Mouse (Mus musculus): ENCODE measurements around the gene Tnxb.

- TF ChIP-seq CTCF (IDR thresholded peaks at IDR 0.05; ENCODE audit: low read depth) (no peak), EP300 (IDR thresholded peaks at IDR 0.05; ENCODE audit: low read depth) (no peak)
Observed at GRCm38 (mm10) chr17:34662468-34662867, 7.9 kb upstream of the Tnxb start.

Measured in liver, postnatal 0 days (tissue).